Mouse (Mus musculus) lung, postnatal 0 days (tissue): ENCODE data around the gene Zswim8. TPM values are rescaled to one million over a fixed set of nuclear protein-coding genes. Genes with fewer than 3 reads are reported as not detected.

Experiments
- ATAC-seq: fragments of 200-750 bp; cut with Nextera tagmentation; 2 replicates; pipeline ENCODE4 v1.8.0; 2017; ENCODE audit warnings: moderate library complexity
- DNase-seq: peaks from one replicate; pipeline ENCODE4 v3.0.0-alpha.2; 2016; ENCODE audit warnings: low spot score
- H3K27ac ChIP-seq: fragments of 300-500 bp; sonication (generic); 2 replicates; pipeline ENCODE4 v1.5.1; 2014; ENCODE audit warnings: antibody characterized with exemption, mild to moderate bottlenecking, low read length, mixed read lengths
- H3K27me3 ChIP-seq: fragments of 300-500 bp; sonication (generic); replicated peaks from 2 replicates; pipeline ENCODE4 v1.6.1; 2014; ENCODE audit warnings: low read length, mixed read lengths; ENCODE audit not compliant: insufficient read depth
- H3K36me3 ChIP-seq: fragments of 300-500 bp; sonication (generic); 2 replicates; pipeline ENCODE4 v1.6.1; 2014; ENCODE audit warnings: low read length, mixed read lengths; ENCODE audit not compliant: insufficient read depth
- H3K4me1 ChIP-seq: fragments of 300-500 bp; sonication (generic); 2 replicates; pipeline ENCODE4 v1.6.1; 2014; ENCODE audit warnings: antibody characterized with exemption, low read depth, low read length, mixed read lengths; ENCODE audit not compliant: insufficient read depth
- H3K4me2 ChIP-seq: fragments of 300-500 bp; sonication (generic); replicated peaks from 2 replicates; pipeline ENCODE4 v1.6.1; 2014; ENCODE audit warnings: low read depth, mild to moderate bottlenecking, low read length, moderate library complexity, mixed read lengths
- H3K4me3 ChIP-seq: fragments of 300-500 bp; sonication (generic); 2 replicates; pipeline ENCODE4 v1.5.1; 2014; ENCODE audit warnings: low read depth, low read length
- H3K9ac ChIP-seq: fragments of 300-500 bp; sonication (generic); replicated peaks from 2 replicates; pipeline ENCODE4 v1.6.1; 2014; ENCODE audit warnings: low read depth, mild to moderate bottlenecking
- H3K9me3 ChIP-seq: fragments of 300-500 bp; sonication (generic); 2 replicates; pipeline ENCODE4 v1.6.1; 2016; ENCODE audit warnings: low read length, mixed read lengths
- CTCF ChIP-seq: IDR thresholded peaks from 2 replicates; pipeline ENCODE4 v1.5.1; 2016; ENCODE audit warnings: antibody characterized with exemption, mild to moderate bottlenecking
- EP300 ChIP-seq: IDR thresholded peaks from 2 replicates; pipeline ENCODE4 v1.6.1; 2016; ENCODE audit warnings: antibody characterized with exemption, mild to moderate bottlenecking, control low read depth
- WGBS: fragments of 180-500 bp; shearing (Covaris S2); extraction: QIAGEN DNeasy Blood & Tissue Kit; methylation state at CpG from one replicate; pipeline ENCODE4 v1.1.7; 2014; 5-methylcytosine and 5-hydroxymethylcytosine counted together
- polyA plus RNA-seq: library from polyadenylated mRNA; unstranded; fragments of >200 nt; fragmentation: Nextera tagmentation; extraction: Ambion mirVana; gene quantifications from 2 replicates; pipeline ENCODE4 v1.2.1, GENCODE M21; 2015

Gene Zswim8
- polyA plus RNA-seq, 1 experiment from 2014 or later, result 24.1 TPM

- H3K36me3 ChIP-seq, result peaks cover 6% of the 10 kb centered on the region; the same call in 1 of the 2 replicates
- 97% methylated on average over 2 of the region's 2 CpGs for WGBS
- peak; percentile 49 for DNase-seq
- H3K9ac ChIP-seq, result no peak overlapping the region
- TF ChIP-seq CTCF (peak; percentile 64), EP300 (no peak)
- H3K27ac ChIP-seq, result no peak overlapping the region
- H3K4me3 ChIP-seq, result no peak overlapping the region
- peaks cover 8% of the 10 kb centered on the region; the same call in 1 of the 2 replicates for H3K4me1 ChIP-seq
- no peaks in the 10 kb centered on the region for H3K9me3 ChIP-seq
- ATAC-seq, result no peak
- no peaks in the 10 kb centered on the region for H3K27me3 ChIP-seq
- no peak overlapping the region for H3K4me2 ChIP-seq
Observed at GRCm38 (mm10) chr14:20672990-20673389, 34.4 kb upstream of the Zswim8 start.

GRCm38 (mm10) chr14:20673735-20674063 lies 33.7 kb upstream of the Zswim8 start:
- Histone ChIP-seq H3K9ac (peak overlapping the region; percentile 24), H3K27me3 (no peaks in the 10 kb centered on the region), H3K27ac (peak overlapping the region; percentile 97), H3K9me3 (no peaks in the 10 kb centered on the region), H3K36me3 (peaks cover 13% of the 10 kb centered on the region; the same call in 1 of the 2 replicates), H3K4me2 (peak overlapping the region; percentile 56), H3K4me3 (peak overlapping the region; percentile 71), H3K4me1 (peaks cover 8% of the 10 kb centered on the region; the same call in 1 of the 2 replicates)
- no peak for TF ChIP-seq CTCF
- peak; percentile 79; the same call in 1 of the 2 replicates for TF ChIP-seq EP300
- DNase-seq (no peak), ATAC-seq (peak; percentile 58)
- WGBS, result 9% methylated on average over 13 of the region's 13 CpGs

DNA sequence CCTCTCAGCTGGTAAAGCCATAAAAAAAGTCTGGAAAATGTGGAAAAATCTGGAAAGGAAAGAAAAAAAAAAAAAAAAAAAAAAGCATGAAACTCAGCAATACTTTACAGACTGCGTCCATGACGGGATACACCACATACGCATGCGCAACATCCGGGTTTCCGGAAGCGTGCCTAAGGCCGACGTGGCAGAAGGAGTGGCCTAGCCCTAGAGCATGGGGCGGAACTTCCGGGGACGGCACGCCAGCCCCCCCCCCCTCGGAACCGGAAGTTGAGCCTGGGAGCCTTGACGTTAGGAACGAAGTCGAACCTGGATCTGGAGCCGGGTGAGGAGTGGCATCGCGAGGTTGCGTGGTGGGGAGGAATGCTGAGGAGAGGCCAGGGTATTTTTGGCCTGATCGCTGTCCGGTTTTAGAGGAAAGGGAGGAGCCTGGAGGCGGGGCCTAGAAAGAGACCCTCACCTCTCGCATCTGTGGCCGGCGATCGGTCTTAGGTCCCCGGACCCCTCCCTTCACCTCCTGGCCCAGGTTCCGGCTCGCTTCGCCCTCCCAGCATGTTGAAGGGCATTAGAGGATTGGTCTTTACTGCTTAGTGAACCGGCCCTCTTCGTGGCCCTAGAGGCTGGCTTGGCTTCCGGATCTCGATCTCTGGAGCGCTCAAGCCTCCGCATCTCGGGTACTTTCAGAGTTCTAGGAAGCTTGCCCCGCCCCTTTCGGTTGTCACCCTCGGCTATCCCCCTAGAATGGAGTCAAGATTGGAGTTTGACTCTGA lies 33.1 kb upstream of the Zswim8 start, which contains the start of gene Sec24c:
Gene Sec24c (plus strand): TSS at position 245 of the 770 bp plus-strand sequence.
- H3K36me3 ChIP-seq, result peaks cover 18% of the 10 kb centered on the region; the same call in 1 of the 2 replicates
- TF ChIP-seq CTCF (no peak), EP300 (no peak; the same call in none of the 2 replicates)
- H3K4me3 ChIP-seq, result peak within 1 kb of the TSS; percentile 71
- peak within 1 kb of the TSS; percentile 76 for H3K4me2 ChIP-seq
- H3K9ac ChIP-seq, result peak within 1 kb of the TSS; percentile 85
- ATAC-seq (peak; percentile 97), DNase-seq (peak; percentile 98)
- under 1% methylated on average over 43 of the region's 43 CpGs for WGBS
- H3K4me1 ChIP-seq, result peaks cover 8% of the 10 kb centered on the region; the same call in 1 of the 2 replicates
- H3K27ac ChIP-seq, result peak within 1 kb of the TSS; percentile 97
- H3K9me3 ChIP-seq, result no peaks in the 10 kb centered on the region
- no peaks in the 10 kb centered on the region for H3K27me3 ChIP-seq

DNA sequence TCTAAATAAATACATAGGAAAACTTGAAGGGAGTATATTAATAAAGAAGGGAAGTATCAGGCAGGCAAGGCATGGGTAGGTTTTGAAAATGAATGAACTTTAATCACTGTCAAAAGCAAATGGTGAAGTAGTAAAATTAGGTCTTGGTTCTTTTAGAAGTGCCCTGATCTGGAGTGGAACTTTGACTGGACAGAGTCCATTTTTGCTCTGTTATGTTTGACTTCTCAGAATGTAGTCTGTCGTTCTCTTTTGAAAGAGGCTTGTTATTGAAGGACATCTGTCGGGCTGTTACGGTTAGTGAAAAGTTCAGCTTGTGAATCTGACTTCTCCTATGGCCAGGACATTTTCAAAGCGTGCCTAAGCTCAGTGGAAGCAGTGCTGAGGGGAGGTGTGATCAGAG lies 29.4 kb upstream of the Zswim8 start:
- Histone ChIP-seq H3K36me3 (peaks cover 42% of the 10 kb centered on the region), H3K4me2 (no peak overlapping the region), H3K9me3 (no peaks in the 10 kb centered on the region), H3K4me3 (no peak overlapping the region), H3K27me3 (no peaks in the 10 kb centered on the region), H3K9ac (no peak overlapping the region), H3K27ac (no peak overlapping the region), H3K4me1 (peaks cover 8% of the 10 kb centered on the region; the same call in 1 of the 2 replicates)
- ATAC-seq (no peak), DNase-seq (no peak)
- no peak for TF ChIP-seq EP300
- TF ChIP-seq CTCF, result no peak
- WGBS, result 92% methylated on average over 4 of the region's 4 CpGs

- Histone ChIP-seq H3K27ac (no peak overlapping the region), H3K27me3 (no peaks in the 10 kb centered on the region), H3K4me3 (no peak overlapping the region), H3K9me3 (no peaks in the 10 kb centered on the region), H3K36me3 (peaks cover 66% of the 10 kb centered on the region), H3K4me1 (no peaks in the 10 kb centered on the region), H3K9ac (no peak overlapping the region), H3K4me2 (no peak overlapping the region)
- DNase-seq (no peak), ATAC-seq (no peak)
- TF ChIP-seq EP300, result no peak
- no peak for TF ChIP-seq CTCF
- WGBS, result 93% methylated on average over 2 of the region's 2 CpGs
Observed at GRCm38 (mm10) chr14:20681742-20682141, 25.6 kb upstream of the Zswim8 start.

- Histone ChIP-seq H3K4me1 (no peaks in the 10 kb centered on the region), H3K36me3 (peaks cover 74% of the 10 kb centered on the region), H3K27ac (no peak overlapping the region), H3K27me3 (no peaks in the 10 kb centered on the region), H3K4me3 (no peak overlapping the region), H3K9ac (no peak overlapping the region), H3K4me2 (no peak overlapping the region), H3K9me3 (no peaks in the 10 kb centered on the region)
- TF ChIP-seq CTCF, result no peak
- no peak for TF ChIP-seq EP300
- ATAC-seq (peak; percentile 30; the same call in 1 of the 2 replicates), DNase-seq (no peak)
- 52% methylated on average over 3 of the region's 3 CpGs for WGBS
Observed at GRCm38 (mm10) chr14:20682498-20682897, 24.9 kb upstream of the Zswim8 start.
